Mouse (Mus musculus): ENCODE data around the gene Rps6kc1. TPM values are rescaled to one million over a fixed set of nuclear protein-coding genes. Genes with fewer than 3 reads are reported as not detected.
"Not testable (repeated sequence)": the region's sequence is repeated elsewhere in the genome, so short reads cannot be mapped to it uniquely, and the experiment has no call there.

Rps6kc1 gene
- polyA plus RNA-seq, 1 experiment from 2014 or later: 20.1 TPM

DNA sequence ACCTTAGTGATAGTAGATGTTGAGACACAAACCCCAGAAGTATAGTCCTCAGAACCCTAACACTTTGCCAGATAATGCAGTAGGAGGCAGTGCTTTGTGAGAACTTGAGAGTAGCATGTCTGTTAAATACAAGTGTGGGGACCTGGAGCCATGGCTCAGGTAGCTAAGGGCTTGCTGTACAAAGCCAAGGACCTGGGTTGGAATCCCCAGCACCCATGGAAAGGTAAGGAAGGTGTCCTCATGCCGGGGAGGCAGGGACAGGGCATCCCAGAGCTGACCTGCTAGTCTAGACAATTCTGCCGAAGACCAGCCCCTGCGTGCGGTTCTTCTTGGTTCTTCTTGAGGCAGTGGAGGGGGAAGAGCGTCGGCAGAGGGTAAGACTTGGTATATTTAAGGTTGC, 18.6 kb upstream of the Rps6kc1 start:
- Histone ChIP-seq H3K9me3 (ENCODE audit: control insufficient read depth, low read length) (no peaks in the 10 kb centered on the region), H3K4me3 (ENCODE audit: low read depth, low read length) (no peak overlapping the region), H3K4me2 (no peak overlapping the region), H3K9ac (ENCODE audit: low read length) (no peak overlapping the region), H3K4me1 (ENCODE audit: control insufficient read depth, insufficient read depth, low read length) (peaks cover 9% of the 10 kb centered on the region), H3K27me3 (ENCODE audit: control insufficient read depth, insufficient read depth, low read length) (no peaks in the 10 kb centered on the region), H3K27ac (ENCODE audit: low read depth, low read length) (no peak overlapping the region), H3K36me3 (ENCODE audit: control insufficient read depth, insufficient read depth, low read length) (peaks cover 6% of the 10 kb centered on the region)
- ATAC-seq (ENCODE audit: low FRiP score) (no peak), DNase-seq (ENCODE audit: low spot score, missing footprints) (peak; percentile 79)
- WGBS: 83% methylated on average over 6 of the region's 6 CpGs

- no peak for ATAC-seq (ENCODE audit: low FRiP score)
- Histone ChIP-seq H3K9ac (ENCODE audit: low read length) (peak overlapping the region; percentile 95), H3K36me3 (ENCODE audit: control insufficient read depth, insufficient read depth, low read length) (no peaks in the 10 kb centered on the region; the same call in 1 of the 2 replicates), H3K27me3 (ENCODE audit: control insufficient read depth, insufficient read depth, low read length) (no peaks in the 10 kb centered on the region), H3K4me3 (ENCODE audit: low read depth, low read length) (peak overlapping the region; percentile 70), H3K27ac (ENCODE audit: low read depth, low read length) (peak overlapping the region; percentile 96), H3K4me2 (peak overlapping the region; percentile 78), H3K4me1 (ENCODE audit: control insufficient read depth, insufficient read depth, low read length) (peaks cover 9% of the 10 kb centered on the region), H3K9me3 (ENCODE audit: control insufficient read depth, low read length) (no peaks in the 10 kb centered on the region)
- WGBS: 10% methylated on average over 27 of the region's 27 CpGs
- peak; percentile 94 for DNase-seq (ENCODE audit: low spot score, missing footprints)
These were observed 17.6 kb upstream of the Rps6kc1 start for GRCm38 (mm10) chr1:190929010-190929695.

DNA sequence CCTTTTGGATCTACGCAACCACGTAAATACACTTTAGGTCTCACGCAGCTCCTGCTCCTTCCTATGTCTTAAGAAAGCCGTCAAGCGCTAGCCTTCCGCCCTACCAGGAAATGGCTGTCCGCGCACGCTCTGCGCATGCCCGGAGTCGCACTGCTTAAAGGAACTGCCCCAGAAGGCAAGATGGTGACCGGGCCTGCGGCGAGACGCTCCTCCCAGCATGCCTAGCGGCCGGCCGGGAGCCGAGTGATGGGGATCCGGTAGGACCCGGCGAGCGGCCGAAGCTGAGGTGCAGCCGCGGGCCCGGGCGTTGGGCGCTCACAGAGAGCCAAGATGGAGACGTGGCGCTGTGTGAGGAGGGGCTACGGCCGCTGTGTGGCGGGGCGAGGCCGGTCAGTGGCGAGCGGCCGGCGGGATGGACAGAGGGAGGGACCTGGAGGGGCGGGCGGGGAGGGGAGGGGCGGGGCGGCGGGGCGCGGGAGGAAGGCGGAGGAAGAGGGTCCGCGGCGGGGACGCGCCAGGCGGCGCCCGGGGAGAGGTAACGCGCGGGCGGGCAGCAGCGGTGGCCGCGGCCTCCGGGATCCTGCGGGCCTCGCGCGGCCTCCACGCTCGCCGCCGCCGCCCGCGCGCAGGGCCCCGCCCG, 16.9 kb upstream of the Rps6kc1 start:
- peak; percentile 100 for DNase-seq (ENCODE audit: low spot score, missing footprints)
- peak overlapping the region; percentile 96 for H3K27ac ChIP-seq (ENCODE audit: low read depth, low read length)
- peaks cover 9% of the 10 kb centered on the region for H3K4me1 ChIP-seq (ENCODE audit: control insufficient read depth, insufficient read depth, low read length)
- no peaks in the 10 kb centered on the region for H3K27me3 ChIP-seq (ENCODE audit: control insufficient read depth, insufficient read depth, low read length)
- ATAC-seq (ENCODE audit: low FRiP score): peak; percentile 97
- H3K9ac ChIP-seq (ENCODE audit: low read length): peak overlapping the region; percentile 95
- peak overlapping the region; percentile 78 for H3K4me2 ChIP-seq
- H3K36me3 ChIP-seq (ENCODE audit: control insufficient read depth, insufficient read depth, low read length): no peaks in the 10 kb centered on the region
- peak overlapping the region; percentile 70 for H3K4me3 ChIP-seq (ENCODE audit: low read depth, low read length)
- no peaks in the 10 kb centered on the region for H3K9me3 ChIP-seq (ENCODE audit: control insufficient read depth, low read length)
- under 1% methylated on average over 54 of the region's 79 CpGs for WGBS

- Histone ChIP-seq H3K9ac (ENCODE audit: low read length) (peak overlapping the region; percentile 95), H3K4me2 (peak overlapping the region; percentile 78), H3K4me3 (ENCODE audit: low read depth, low read length) (peak overlapping the region; percentile 70), H3K36me3 (ENCODE audit: control insufficient read depth, insufficient read depth, low read length) (no peaks in the 10 kb centered on the region), H3K27ac (ENCODE audit: low read depth, low read length) (peak overlapping the region; percentile 96), H3K9me3 (ENCODE audit: control insufficient read depth, low read length) (no peaks in the 10 kb centered on the region), H3K4me1 (ENCODE audit: control insufficient read depth, insufficient read depth, low read length) (peaks cover 9% of the 10 kb centered on the region), H3K27me3 (ENCODE audit: control insufficient read depth, insufficient read depth, low read length) (no peaks in the 10 kb centered on the region)
- WGBS: 29% methylated on average over 16 of the region's 16 CpGs
- peak; percentile 17; the same call in 1 of the 2 replicates for ATAC-seq (ENCODE audit: low FRiP score)
- DNase-seq (ENCODE audit: low spot score, missing footprints): no peak
These were observed 16.3 kb upstream of the Rps6kc1 start for GRCm38 (mm10) chr1:190927751-190928369.

DNA sequence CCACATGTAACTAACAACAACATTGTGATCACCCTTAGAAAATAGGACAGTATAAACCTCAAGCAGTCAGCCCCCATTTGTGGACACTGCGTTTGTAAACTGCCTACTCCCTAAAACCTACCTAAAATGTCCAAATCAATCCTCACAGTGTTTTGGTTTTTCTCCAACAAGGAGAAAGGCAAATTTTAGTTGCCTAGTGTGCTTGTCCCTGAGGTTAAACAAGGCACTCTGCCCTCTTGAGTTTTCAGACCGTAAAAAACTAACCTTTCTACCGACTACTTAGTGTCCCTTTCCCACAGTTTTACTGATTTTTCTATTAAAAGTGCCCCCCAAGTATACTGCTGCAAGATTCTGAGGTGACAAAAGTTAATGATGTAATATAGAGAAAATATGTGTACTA, 15.7 kb upstream of the Rps6kc1 start:
- Histone ChIP-seq H3K27me3 (ENCODE audit: control insufficient read depth, insufficient read depth, low read length) (no peaks in the 10 kb centered on the region), H3K9ac (ENCODE audit: low read length) (no peak overlapping the region), H3K4me3 (ENCODE audit: low read depth, low read length) (no peak overlapping the region), H3K27ac (ENCODE audit: low read depth, low read length) (no peak overlapping the region), H3K4me1 (ENCODE audit: control insufficient read depth, insufficient read depth, low read length) (peaks cover 9% of the 10 kb centered on the region), H3K36me3 (ENCODE audit: control insufficient read depth, insufficient read depth, low read length) (no peaks in the 10 kb centered on the region), H3K9me3 (ENCODE audit: control insufficient read depth, low read length) (no peaks in the 10 kb centered on the region), H3K4me2 (peak overlapping the region; percentile 78)
- no peak for ATAC-seq (ENCODE audit: low FRiP score)
- 89% methylated on average over 3 of the region's 3 CpGs for whole genome bisulfite sequencing
- DNase-seq (ENCODE audit: low spot score, missing footprints): no peak

DNA sequence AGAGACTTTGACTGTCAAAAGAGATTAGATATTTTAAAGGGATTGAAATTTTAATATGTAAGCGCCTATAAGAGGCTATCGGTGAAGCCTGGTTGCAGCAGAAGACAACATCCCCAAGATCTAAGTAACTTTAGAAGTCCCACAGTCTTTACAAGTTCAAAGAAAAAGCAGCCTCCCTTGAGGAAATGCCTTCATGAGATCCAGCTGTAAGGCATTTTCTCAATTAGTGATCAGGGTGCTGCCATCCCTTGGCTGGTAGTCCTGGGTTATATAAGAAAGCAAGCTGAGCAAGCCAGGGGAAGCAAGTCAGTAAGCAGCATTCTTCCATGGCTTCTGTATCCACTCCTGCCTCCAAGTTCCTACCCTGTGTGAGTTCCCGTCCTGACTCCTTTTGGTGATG, 13.2 kb upstream of the Rps6kc1 start, which contains the start of gene Angel2:
Gene Angel2 (plus strand): TSS at position 301 of the 400 bp plus-strand sequence.
- not testable (repeated sequence) for H3K27ac ChIP-seq (ENCODE audit: low read depth, low read length); H3K4me2 ChIP-seq; H3K27me3 ChIP-seq (ENCODE audit: control insufficient read depth, insufficient read depth, low read length); DNase-seq (ENCODE audit: low spot score, missing footprints); ATAC-seq (ENCODE audit: low FRiP score); H3K9me3 ChIP-seq (ENCODE audit: control insufficient read depth, low read length); H3K36me3 ChIP-seq (ENCODE audit: control insufficient read depth, insufficient read depth, low read length); H3K4me3 ChIP-seq (ENCODE audit: low read depth, low read length); H3K9ac ChIP-seq (ENCODE audit: low read length); H3K4me1 ChIP-seq (ENCODE audit: control insufficient read depth, insufficient read depth, low read length)
- WGBS: 78% methylated on average over 3 of the region's 3 CpGs

DNA sequence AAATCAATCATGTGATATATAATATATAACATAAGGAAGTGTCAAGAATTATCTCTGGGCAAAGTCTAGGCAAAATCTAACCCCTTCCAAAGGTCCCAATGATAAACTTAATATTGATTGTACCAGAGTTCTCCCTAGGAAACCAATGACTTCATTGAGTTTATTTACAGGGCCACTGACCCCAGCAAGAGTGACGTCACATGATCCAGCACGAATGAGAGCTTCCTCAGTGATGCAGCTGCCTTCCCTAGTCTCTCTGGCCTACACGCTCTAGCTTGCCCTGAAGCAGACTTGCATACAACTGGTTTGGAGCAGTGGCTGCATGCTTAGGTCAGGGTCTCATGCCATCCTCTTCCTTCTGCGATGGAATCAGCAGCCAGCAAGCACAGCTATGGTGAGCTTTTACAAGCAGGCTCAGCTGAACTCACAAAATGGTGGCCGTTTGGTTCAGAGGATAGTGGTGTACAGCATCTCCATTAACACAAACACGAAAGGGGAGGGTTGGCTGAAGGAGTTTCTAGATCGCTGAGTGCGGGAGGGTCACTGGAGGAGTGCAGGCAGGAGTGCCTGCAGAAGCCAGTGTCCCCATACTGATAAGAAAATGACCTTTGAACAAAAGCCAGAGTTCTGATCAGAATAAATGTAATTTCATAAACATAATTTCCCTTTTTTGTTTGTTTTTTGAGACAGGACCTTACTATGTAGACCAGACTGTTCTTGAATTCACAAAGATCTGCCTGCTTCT, 8.3 kb upstream of the Rps6kc1 start:
- WGBS: 81% methylated on average over 8 of the region's 8 CpGs
- Histone ChIP-seq H3K27me3 (ENCODE audit: control insufficient read depth, insufficient read depth, low read length) (no peaks in the 10 kb centered on the region), H3K9me3 (ENCODE audit: control insufficient read depth, low read length) (no peaks in the 10 kb centered on the region)

GRCm38 (mm10) chr1:190918938-190919337, 7.4 kb upstream of the Rps6kc1 start:
- Histone ChIP-seq H3K4me1 (ENCODE audit: control insufficient read depth, insufficient read depth, low read length) (no peaks in the 10 kb centered on the region), H3K9ac (ENCODE audit: low read length) (no peak overlapping the region), H3K27me3 (ENCODE audit: control insufficient read depth, insufficient read depth, low read length) (no peaks in the 10 kb centered on the region), H3K4me3 (ENCODE audit: low read depth, low read length) (no peak overlapping the region), H3K9me3 (ENCODE audit: control insufficient read depth, low read length) (no peaks in the 10 kb centered on the region), H3K36me3 (ENCODE audit: control insufficient read depth, insufficient read depth, low read length) (no peaks in the 10 kb centered on the region), H3K27ac (ENCODE audit: low read depth, low read length) (no peak overlapping the region), H3K4me2 (no peak overlapping the region)
- DNase-seq (ENCODE audit: low spot score, missing footprints) (no peak), ATAC-seq (ENCODE audit: low FRiP score) (no peak)
- WGBS: 73% methylated on average over 7 of the region's 7 CpGs

More for the DNA sequence above, 8.3 kb upstream of the Rps6kc1 start:
- no peak overlapping the region for H3K4me3 ChIP-seq (ENCODE audit: low read depth, low read length)
- H3K4me1 ChIP-seq (ENCODE audit: control insufficient read depth, insufficient read depth, low read length): no peaks in the 10 kb centered on the region
- DNase-seq (ENCODE audit: low spot score, missing footprints) (no peak), ATAC-seq (ENCODE audit: low FRiP score) (no peak)
- no peaks in the 10 kb centered on the region for H3K36me3 ChIP-seq (ENCODE audit: control insufficient read depth, insufficient read depth, low read length)
- no peak overlapping the region for H3K9ac ChIP-seq (ENCODE audit: low read length)
- H3K4me2 ChIP-seq: no peak overlapping the region
- no peak overlapping the region for H3K27ac ChIP-seq (ENCODE audit: low read depth, low read length)

Data from midbrain, embryonic 11.5 days (tissue).